Mouse (Mus musculus): Measurements from ENCODE around the gene Ddx58.

The Ddx58 gene

DNA sequence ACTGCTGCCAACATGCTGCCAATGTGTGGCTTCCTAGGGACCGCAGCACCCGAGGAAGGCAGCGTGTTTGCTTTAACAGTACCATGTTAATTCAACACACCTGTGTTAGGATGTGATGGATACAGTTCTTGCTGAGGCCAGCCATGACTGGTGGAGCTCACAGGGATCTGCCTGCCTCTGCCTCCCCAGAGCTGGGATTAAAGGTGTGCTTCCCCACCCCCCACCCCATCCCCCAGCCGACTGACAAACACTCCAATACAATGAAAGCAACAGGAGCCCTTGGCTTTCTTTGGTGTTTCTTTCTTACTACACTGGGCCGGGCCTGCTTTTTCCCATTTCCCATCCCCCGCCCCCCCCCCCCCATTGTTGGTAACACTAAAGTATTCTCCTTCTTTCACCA, 5.4 kb downstream of the Ddx58 start:
- DNase-seq (ENCODE audit: low spot score in 2 of 2), result no peak

DNA sequence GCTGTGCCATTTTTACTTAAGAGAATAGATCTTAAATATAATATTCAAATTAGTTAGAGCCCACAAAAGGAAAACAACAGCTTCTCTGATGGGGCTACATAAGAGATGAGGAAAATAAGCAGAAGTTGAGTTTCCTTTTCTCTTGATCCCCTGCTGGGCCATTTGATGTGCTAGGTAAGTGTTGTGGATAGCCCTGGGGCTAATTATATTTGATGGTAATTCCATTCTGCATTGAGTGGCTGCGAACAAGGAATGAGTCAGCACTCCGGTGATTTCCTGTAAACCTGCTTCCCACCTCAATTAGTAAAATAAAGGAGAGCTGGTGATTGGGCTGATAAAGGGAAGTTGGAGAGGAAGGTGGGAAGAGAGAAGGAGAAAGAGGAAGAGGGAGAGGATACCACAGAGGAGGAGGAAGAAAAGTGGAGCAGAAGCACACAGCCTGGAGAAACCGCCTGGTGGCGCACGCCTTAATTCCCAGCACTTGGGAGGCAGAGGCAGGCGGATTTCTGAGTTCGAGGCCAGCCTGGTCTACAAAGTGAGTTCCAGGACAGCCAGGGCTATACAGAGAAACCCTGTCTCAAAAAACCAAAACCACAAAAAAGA, 6.5 kb downstream of the Ddx58 start:
- DNase-seq (ENCODE audit: low spot score in 2 of 2), result no peak

DNA sequence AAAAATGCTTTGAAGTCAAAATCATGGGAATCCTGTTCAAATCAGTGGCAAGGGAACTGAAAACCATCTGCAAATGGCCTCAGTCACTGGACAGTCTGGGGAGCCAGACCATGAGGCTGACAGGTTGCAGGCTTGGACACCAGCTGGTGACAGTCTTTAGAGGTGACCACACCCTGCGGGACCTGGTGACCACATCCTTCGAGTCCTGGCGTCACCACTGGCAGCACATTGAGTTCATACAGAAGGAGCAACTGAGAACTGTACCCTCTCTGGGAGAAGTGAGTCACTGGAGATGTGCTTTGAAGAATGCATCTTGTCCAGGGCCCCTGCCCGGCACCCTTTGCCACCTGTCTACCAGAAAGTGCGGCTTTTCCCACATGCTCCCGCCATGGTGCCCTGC, 9.9 kb downstream of the Ddx58 start:
- DNase-seq (ENCODE audit: low spot score in 2 of 2), result no peak

DNA sequence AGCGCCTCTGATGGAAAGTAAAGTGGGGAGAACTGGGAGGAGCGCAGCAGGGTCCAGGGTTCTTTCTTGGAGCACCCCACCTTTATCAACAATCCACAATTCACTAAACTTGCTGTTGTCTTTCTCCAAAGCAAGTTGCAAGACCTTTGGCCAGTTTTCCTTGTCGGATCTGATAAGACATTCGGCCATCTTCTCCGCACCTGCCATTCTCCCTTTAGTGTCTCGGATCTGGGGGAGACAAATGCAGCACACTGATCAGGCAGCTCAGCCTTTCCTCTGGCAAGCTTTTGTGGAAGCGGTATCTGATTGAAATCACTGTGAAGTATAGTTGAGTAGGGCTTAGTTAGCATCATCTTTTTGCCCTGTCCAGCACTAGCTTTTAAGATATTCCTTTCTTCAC, 11.7 kb downstream of the Ddx58 start:
- no peak for DNase-seq (ENCODE audit: low spot score in 2 of 2)

DNA sequence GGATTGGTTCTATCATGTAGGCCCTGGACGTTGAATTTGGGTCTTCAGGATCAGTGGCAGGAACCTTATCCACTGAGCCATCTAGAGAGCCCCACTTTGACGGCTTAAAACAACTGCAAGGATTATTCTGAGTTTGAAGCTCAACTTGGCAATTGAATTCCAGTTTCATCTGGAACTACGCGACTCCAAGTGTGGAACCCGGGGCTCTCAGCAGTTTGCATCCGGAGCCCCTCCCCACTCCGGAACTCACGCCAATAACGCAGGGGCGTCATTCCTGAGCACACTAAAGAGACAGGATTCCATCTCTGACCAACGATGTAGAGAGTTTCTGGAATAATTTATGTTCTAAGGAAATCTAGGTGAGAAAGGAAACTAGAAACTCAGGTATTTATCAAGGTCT, 12.5 kb downstream of the Ddx58 start:
- no peak for DNase-seq (ENCODE audit: low spot score in 2 of 2)

DNA sequence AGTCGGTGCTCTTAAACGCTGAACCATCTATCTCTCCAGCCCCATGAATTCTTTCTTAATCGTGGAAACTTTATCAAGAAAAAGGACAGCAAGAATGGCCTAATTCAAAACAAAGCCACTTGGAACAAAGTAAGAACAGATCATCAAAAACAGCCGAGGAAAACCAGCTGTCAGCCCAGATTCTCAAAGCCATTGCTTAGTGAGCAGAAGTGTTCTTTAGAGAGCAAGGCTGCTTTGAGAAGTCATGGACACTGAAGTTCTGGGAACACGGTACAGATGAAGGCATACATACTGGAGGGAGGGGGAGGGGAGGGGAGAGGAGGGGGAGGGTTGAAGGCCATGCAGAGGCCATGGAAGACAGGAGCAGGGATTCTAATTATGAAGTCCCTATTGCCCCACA, 13.5 kb downstream of the Ddx58 start:
- no peak for DNase-seq (ENCODE audit: low spot score in 2 of 2)

DNA sequence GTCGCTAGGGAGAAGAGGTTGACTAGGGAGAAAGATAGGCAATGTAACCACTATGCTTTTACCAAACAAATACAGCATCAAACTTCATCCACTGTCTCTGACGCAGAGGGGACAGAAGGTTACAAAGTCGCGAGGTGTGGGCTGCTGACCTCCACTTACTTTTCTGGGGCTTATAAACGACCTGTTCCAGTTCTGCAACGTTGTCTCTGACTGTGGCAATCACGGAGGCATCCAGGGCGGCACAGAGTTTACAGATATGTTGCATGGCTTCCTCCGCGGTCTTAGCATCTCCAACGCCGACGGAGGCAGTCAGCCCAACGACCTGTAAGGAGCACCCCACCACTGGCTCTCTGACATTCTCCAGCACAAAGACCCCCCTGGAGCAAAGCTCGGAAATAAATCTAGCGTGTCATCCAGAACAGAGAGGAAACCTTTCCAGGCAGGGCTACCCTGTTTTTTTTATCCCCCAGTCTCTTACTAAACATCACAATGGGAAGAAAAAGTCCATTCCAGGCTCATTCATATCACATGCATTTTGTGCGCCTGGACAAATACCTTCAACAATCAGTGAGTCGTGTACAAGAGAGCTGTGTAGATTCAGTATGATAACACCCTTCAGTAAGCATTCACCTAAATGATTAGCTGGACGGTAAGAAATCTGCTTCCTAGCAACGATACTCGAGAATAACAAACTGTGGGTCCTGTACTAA, 17.6 kb downstream of the Ddx58 start:
- DNase-seq (ENCODE audit: low spot score in 2 of 2), result no peak

DNA sequence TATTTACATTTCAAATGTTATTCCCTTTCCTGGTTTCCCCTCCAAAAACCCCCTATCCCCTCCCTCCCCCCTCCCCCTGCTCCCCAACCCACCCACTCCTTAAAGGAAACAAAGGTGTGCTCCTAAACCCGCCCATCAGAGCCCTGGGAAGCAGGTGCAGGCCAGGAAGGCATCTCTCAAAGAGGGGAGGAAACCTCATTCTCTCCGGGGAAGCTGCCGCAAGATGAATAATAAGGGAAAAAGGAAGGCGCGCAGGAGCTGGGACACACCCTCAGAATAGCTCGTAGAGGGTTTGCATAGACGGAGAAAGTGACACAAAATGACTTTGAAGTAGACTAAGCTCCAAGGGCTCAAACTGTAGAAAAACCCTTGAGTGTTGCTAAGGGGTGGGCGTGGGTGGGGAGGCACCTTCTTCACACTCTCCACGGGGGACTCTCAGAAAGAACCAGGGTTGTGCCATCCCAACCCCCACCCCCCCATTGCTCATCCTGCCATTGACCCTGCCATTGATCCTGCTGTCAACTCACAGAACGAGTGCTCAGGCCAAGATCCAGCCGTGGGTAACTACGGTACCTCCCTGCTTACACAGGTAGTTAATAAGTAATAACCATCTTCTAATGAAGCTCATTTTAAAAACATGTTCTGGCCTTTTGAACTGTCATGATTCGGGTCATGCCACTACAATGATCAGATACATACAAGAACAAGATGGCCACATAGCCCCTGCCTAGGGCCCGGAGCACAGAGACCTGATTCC, 18.4 kb downstream of the Ddx58 start:
- DNase-seq (ENCODE audit: low spot score in 2 of 2), result no peak

DNA sequence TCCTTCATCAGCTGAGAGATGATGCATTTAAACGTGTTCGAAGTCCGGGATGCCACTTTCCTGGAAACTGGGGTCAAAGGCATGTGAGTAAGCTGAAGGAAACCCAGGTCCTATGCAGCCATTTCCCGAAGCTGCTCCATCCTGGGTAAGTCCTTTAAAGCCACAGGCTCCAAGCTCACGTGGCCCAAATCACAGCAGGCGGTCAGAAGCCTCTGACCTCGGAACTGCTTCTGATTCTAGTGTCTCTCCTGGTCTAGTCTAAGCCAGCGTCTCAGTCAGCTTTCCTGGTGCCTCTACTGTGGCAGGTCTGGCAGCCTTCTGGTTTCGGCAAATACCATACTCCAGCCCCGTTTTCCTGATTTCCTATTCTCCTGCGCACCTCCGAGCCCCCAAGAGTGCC, 19.2 kb downstream of the Ddx58 start:
- DNase-seq (ENCODE audit: low spot score in 2 of 2), result no peak

DNA sequence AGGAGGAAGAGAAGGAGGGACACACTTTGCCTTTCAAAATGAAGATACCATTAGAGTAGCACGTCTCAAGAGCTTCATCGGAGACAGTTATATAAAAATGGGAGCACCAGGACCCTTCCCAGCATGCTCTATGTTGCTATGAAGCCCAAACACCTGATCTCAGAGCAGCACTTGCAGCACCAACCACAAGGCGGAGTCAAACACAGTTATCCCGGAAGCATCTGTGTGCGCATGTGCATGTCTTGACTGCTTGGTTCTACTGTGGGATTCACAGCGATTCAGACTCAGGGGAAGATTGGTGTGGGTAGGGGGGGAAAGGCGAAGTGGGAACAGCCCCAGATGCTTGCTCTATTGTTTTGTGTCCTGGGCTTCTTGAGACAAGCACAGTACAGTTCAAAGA, 21.2 kb downstream of the Ddx58 start:
- DNase-seq (ENCODE audit: low spot score in 2 of 2), result no peak

DNA sequence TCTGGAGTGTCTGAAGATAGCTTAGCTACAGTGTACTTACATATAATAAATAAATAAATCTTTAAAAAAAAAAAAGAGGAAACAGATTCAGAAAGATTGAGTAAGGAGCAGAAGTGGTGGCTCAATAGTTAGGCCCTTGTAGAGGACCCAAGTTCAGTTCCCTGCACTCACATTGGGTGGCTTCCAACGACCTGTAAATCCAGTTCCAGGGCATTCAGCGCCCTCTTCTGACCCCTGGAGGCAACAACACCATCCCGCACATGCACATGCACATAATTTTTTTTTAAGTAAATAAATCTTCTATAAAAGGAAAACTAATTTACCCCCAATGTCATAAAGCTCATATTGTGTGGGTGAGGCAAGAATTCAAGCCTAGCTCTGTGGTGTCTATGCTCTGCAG, 21.7 kb downstream of the Ddx58 start:
- DNase-seq (ENCODE audit: low spot score in 2 of 2), result no peak

DNA sequence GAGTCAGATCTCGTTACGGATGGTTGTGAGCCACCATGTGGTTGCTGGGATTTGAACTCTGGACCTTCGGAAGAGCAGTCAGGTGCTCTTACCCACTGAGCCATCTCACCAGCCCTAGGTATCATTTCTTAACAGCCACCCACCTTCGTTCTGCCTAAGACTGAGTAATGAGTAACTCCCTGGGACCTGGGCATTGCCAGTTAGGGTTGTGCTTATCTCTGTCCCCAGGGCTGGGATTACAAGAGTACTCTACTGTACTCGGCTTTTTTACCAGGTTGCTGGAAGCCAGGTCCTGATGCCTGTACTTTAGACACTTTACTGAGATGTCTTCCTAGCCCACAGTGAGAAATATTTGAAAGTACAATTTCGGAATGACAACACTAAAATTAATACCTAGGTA, 27.5 kb downstream of the Ddx58 start:
- no peak for DNase-seq (ENCODE audit: low spot score in 2 of 2)

DNA sequence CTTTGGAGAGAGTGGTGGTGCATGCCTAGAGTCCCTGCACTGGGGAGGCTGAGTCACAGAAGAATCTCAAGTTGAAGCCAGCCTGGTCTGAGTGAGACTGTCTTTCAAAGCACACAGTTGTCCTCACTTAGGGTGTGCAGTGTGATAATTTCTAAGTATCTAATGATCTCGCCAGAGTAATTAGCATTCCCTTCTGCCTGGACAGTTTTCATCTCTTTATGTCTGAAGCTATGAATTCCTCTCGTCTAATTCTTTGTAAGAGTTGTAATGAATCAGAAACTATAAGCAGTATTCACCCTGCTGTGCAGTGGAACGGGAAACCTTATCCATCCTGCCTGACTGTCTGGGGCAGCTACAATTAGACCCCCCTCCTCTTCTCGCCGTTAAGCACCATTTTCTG, 31.9 kb downstream of the Ddx58 start:
- DNase-seq (ENCODE audit: low spot score in 2 of 2), result no peak

DNA sequence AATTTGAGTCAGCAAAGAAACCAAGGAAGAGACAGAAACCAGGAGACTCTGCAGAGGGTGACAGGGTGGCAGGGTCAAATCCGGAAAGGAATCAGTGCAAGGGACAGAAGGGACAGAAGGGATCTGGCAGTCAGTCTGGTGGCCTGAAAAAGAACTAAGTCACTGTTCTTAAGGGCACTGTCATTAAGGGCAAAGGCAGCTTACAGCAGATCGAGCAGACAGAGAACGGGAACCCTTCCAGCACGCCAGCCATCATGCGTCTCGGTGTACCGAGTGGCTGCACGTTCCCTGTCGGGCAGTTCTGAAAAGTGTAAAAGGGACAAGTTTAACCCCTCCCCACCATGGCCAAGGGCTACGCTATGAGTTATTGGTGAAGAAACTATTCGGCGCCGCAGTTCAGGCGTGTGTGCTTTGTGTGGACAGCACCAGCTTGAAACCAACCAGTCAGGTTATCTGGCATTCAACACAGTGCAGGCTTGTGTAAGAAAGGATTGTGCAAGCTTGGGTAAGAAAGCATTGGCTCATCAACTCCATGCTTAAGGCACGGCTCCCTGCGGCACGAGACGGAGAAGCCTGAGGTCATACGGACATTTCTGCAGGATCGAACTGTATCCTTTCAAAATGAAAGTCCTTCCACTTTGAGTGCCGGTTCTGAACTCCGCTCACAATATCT, 34.3 kb downstream of the Ddx58 start:
- no peak for DNase-seq (ENCODE audit: low spot score in 2 of 2)

DNA sequence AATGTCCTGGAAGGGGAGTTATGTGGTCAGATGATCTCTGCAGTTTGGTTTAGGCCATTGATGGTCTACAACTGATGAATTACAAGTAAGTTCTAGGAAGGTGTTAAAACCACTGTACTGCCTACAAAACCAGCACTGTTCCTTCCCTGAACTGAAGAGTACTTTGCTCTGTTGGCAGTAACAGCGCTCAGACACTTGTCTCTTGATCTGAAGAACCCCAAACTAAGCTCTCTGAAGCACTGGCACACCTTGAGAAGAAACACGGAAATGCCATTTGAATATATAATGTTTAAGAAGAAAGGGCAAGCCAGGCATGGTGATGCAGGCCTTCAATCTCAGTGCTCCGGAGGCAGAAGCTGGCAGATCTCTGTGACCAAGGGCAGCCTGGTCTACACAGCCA, 35.3 kb downstream of the Ddx58 start:
- no peak for DNase-seq (ENCODE audit: low spot score in 2 of 2)

DNA sequence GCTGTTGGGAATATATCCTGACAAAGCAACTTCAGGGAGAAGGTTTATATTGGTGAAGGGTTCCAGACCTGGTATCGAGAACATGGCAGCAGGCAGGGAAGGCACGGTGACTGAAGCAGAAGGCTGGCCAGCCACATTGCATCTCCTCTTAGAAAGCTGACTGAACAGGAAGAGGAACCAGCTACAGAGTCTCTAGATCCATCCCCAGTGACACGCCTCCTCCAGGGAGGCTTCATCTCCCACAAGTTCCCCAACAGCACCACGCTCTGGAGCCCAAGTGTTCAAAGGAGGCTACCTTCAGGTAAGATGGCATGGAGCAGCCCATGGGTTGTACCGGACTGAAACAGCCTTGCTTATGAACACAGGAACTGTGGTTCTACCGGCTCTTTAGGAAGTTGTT, 37.4 kb downstream of the Ddx58 start:
- no peak for DNase-seq (ENCODE audit: low spot score in 2 of 2)

DNA sequence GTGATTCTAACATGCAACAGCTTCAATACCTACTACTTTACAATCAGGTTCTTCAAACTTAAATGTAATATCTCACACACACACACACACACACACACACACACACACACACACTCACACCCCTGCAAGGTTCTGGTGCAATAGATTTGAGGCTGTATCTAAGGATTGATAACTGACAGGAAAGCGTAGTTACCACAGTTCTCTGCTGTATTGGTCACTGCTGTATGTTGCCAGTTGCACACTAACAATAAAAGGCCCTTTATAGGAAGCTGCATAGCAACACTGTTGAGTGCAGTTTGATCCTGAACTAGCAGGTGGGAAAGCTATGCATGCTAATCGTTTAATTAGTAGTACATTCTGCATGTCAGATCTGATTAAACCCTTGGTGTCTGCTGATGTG, 44.3 kb downstream of the Ddx58 start:
- no peak for DNase-seq (ENCODE audit: low spot score in 2 of 2)

DNA sequence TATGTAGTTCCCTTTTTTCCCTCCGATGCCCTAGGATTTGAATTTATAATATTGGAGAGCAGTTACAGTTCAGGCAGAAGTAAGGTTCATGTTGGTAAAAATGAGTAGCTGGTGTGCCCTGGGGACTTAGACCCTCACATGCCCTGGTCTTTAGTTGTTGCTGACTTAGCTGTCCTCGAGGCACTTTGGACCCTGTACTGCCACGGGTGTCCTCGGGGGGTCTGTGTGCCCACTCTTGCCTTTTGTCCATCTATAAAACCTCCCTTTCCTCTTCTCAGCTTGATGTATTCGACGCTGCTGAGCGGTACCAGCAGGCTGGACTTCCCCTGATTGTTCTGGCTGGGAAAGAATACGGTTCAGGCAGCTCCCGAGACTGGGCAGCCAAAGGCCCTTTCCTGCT, 46.2 kb downstream of the Ddx58 start:
- DNase-seq (ENCODE audit: low spot score in 2 of 2), result no peak

DNA sequence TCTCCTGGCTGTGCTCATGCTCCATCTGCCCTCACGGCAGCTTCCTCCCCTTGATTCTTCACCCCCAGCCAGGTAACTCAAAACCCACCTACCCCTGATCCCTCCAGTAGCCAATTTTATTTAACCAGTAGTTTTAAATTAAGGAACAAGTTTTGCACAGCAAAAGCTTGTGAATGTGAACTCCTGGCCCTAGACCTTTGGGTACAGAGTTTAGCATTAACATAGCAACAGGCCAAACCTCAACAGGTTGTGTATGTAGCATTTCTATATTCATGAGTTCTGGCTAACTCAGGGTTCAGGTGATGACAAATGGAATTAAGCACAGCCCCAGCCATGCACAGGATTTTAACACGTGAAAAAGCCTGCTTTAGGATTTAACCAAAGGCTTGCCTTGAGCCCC, 47.4 kb downstream of the Ddx58 start:
- DNase-seq (ENCODE audit: low spot score in 2 of 2), result no peak

DNA sequence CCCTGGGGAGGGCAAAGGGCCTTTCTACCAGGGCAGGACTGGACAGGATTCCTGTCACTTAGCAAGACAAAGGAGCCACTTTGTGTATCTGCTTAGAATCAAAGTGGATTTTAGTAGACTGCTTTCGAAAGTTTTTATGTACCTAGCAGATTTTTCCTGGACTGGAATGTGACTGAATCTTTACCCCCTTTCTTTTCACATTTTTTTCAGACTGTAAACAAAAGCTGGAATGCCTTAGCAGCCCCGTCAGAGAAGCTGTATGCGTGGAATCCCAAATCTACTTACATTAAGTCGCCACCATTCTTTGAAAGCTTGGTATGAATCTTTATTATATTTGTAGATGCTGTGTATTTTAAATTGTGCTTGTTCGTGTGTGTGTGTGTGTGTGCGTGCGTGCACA, 51.7 kb downstream of the Ddx58 start:
- no peak for DNase-seq (ENCODE audit: low spot score in 2 of 2)

DNA sequence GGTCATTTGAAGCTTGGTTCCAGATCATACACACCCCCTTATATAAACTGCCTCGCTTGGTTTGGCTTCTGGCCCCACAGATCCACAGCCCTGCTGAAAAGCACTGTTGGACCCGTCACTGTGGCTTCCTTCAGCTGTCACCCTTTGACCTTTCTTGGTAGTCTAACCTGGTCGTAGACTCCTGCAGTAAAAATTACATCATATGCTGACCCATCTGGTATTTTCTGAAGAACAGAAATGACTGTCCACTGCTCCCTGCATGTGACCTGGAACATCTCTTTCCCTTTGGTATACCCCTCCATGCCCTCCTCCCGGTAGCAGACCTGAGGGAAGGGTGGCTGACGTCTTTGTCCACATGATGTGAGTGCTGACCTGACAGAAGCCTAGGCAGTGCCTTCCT, 55.2 kb downstream of the Ddx58 start:
- DNase-seq (ENCODE audit: low spot score in 2 of 2), result no peak

DNA sequence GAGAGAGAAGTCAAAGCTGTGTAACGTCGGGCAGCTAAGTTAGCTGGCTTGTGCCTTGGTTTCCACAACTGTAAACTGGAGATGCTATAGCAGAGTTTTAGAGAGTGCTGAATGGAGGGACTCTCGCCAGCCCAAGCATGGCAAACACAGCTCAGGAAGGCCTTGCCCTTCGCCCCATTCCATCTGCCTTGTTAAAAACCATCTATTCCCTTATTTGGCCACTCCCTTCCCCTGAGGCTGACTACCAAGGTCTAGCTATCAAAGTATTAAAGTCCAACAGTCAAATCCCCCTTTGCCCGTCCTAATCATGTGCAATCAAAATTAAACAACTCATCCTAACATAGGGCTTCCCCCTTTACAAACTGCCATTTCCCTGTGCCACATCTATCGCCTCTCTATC, 55.8 kb downstream of the Ddx58 start:
- no peak for DNase-seq (ENCODE audit: low spot score in 2 of 2)

Measured in right cerebral cortex, postnatal 36 days (tissue).